Mouse (Mus musculus): ENCODE results near the gene Lman2l.

GRCm38 (mm10) chr1:36445508-36445907, 437 bp upstream of the Lman2l start:
- TF ChIP-seq POLR2A (IDR thresholded peaks at IDR 0.05; ENCODE audit: low read depth, low read length) (no peak), CTCF (conservative IDR thresholded peaks at IDR 0.05; ENCODE audit: insufficient read depth, insufficient read length, low read depth, low read length) (no peak)

Measured in kidney, adult 2 months (tissue).